Mouse (Mus musculus) C2C12 (cell line): ENCODE results near the gene Hand2.

Source experiments
- CTCF ChIP-seq: IDR thresholded peaks from one replicate; pipeline ENCODE4 v1.5.1; 2011; ENCODE audit not compliant: control insufficient read depth, insufficient read depth, insufficient read length
- FOSL1 ChIP-seq: IDR thresholded peaks from one replicate; pipeline ENCODE4 v1.8.0; 2011; ENCODE audit warnings: mild to moderate bottlenecking, low read length; ENCODE audit not compliant: poor library complexity, insufficient read depth, severe bottlenecking
- MYOD1 ChIP-seq: IDR thresholded peaks from one replicate; pipeline ENCODE4 v1.6.1; 2011; ENCODE audit warnings: low read depth; ENCODE audit not compliant: control insufficient read depth, insufficient read length
- MYOG ChIP-seq: IDR thresholded peaks from one replicate; pipeline ENCODE4 v1.6.1; 2011; ENCODE audit not compliant: control insufficient read depth, insufficient read length; ENCODE audit errors: extremely low read depth
- USF1 ChIP-seq: IDR thresholded peaks from one replicate; pipeline ENCODE4 v1.6.1; 2011; ENCODE audit warnings: low read depth, mild to moderate bottlenecking, control low read depth, moderate library complexity

DNA sequence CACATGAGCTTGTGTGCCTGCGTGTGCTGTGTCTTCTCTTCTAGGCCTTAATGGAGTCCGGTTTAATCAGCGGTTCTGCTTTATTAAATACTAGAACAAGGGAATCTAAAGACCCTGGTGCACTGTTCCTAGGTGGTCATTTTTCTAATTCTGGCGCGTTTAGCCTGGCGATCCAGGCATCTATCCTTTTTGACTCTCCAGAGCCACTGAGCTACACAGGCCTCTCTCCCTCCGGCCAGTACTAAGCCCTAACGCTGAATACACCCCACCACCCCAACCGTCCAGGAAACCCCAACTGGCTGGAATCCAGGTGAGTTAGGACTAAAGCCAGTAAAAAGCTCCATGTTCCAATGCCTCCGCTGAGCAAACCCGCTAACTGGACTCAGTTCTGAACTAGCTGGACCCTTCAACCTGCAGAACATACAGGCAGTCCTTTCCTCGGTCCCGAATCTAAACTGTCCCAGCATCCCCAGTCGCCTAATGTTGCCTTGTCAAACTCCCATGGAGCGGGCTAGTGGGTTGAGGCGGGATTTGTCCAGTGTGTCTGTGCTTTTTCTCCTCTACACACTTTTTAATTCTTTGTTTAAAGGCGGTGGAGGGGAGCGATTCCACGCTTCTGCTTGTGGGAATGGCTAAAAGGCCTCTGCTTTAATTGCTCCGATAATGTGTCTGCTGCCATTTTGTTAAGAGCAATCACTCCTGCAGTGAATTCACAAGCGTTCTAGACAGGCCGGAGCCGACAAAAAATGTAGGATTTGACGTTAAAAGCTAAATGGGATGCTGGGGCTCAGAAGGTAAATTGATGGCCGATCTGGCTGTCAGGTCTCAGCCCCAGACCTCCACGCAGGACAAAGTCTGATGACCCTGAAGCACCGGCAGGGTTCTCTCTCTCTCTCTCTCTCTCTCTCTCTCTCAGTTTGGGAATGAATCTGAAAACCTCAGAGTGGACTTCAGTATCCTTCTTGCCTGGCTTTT is 5.6 kb downstream of the Hand2 start:
- no peak for TF ChIP-seq CTCF
- no peak for TF ChIP-seq MYOD1
- TF ChIP-seq FOSL1: no peak
- no peak for TF ChIP-seq USF1
- TF ChIP-seq MYOG: no peak
